Mouse (Mus musculus): ENCODE data around the gene Pnpla5. TPM values are rescaled to one million over a fixed set of nuclear protein-coding genes. Genes with fewer than 3 reads are reported as not detected.

Gene Pnpla5
- polyA plus RNA-seq, 1 experiment from 2014 or later: not detected

- no peak overlapping the region for H3K4me2 ChIP-seq
- WGBS: 79% methylated on average over 5 of the region's 5 CpGs
- no peaks in the 10 kb centered on the region for H3K4me1 ChIP-seq (replicated peaks)
- no peak for ATAC-seq (replicated peaks; ENCODE audit: insufficient number of reproducible peaks, insufficient read depth, low FRiP score, low read depth)
- H3K9ac ChIP-seq: no peak overlapping the region
- H3K27me3 ChIP-seq: no peaks in the 10 kb centered on the region
- H3K27ac ChIP-seq: no peak overlapping the region
- no peaks in the 10 kb centered on the region for H3K36me3 ChIP-seq
- no peak overlapping the region for H3K4me3 ChIP-seq
- H3K9me3 ChIP-seq (replicated peaks): no peaks in the 10 kb centered on the region
These were observed 16.6 kb upstream of the Pnpla5 start for GRCm38 (mm10) chr15:84139592-84140005.

GRCm38 (mm10) chr15:84136473-84137415 lies 13.8 kb upstream of the Pnpla5 start:
- H3K9me3 ChIP-seq (replicated peaks): no peaks in the 10 kb centered on the region
- no peak overlapping the region for H3K27ac ChIP-seq
- ATAC-seq (replicated peaks; ENCODE audit: insufficient number of reproducible peaks, insufficient read depth, low FRiP score, low read depth): no peak
- no peak overlapping the region for H3K9ac ChIP-seq
- H3K4me1 ChIP-seq (replicated peaks): peaks cover 11% of the 10 kb centered on the region
- H3K27me3 ChIP-seq: no peaks in the 10 kb centered on the region
- H3K4me2 ChIP-seq: no peak overlapping the region
- no peaks in the 10 kb centered on the region for H3K36me3 ChIP-seq
- H3K4me3 ChIP-seq: no peak overlapping the region
- WGBS: 39% methylated on average over 12 of the region's 12 CpGs

GRCm38 (mm10) chr15:84135472-84135871 lies 12.5 kb upstream of the Pnpla5 start:
- 86% methylated on average over 5 of the region's 5 CpGs for WGBS
- Histone ChIP-seq H3K4me3 (no peak overlapping the region), H3K4me1 (replicated peaks) (peaks cover 18% of the 10 kb centered on the region), H3K27ac (no peak overlapping the region), H3K9ac (no peak overlapping the region), H3K27me3 (no peaks in the 10 kb centered on the region), H3K4me2 (no peak overlapping the region), H3K9me3 (replicated peaks) (no peaks in the 10 kb centered on the region), H3K36me3 (no peaks in the 10 kb centered on the region)
- ATAC-seq (replicated peaks; ENCODE audit: insufficient number of reproducible peaks, insufficient read depth, low FRiP score, low read depth): no peak

- H3K27ac ChIP-seq: peak overlapping the region; percentile 4; the same call in 1 of the 2 replicates
- no peak overlapping the region for H3K4me2 ChIP-seq
- ATAC-seq (replicated peaks; ENCODE audit: insufficient number of reproducible peaks, insufficient read depth, low FRiP score, low read depth): no peak
- WGBS: 49% methylated on average over 4 of the region's 4 CpGs
- peaks cover 18% of the 10 kb centered on the region for H3K4me1 ChIP-seq (replicated peaks)
- no peak overlapping the region for H3K9ac ChIP-seq
- H3K36me3 ChIP-seq: no peaks in the 10 kb centered on the region
- H3K4me3 ChIP-seq: no peak overlapping the region
- no peaks in the 10 kb centered on the region for H3K27me3 ChIP-seq
- no peaks in the 10 kb centered on the region for H3K9me3 ChIP-seq (replicated peaks)
These were observed 10.5 kb upstream of the Pnpla5 start for GRCm38 (mm10) chr15:84133440-84133839.

GRCm38 (mm10) chr15:84131971-84132370 lies 9.0 kb upstream of the Pnpla5 start:
- Histone ChIP-seq H3K4me1 (replicated peaks) (peaks cover 18% of the 10 kb centered on the region), H3K9me3 (replicated peaks) (no peaks in the 10 kb centered on the region), H3K4me3 (no peak overlapping the region), H3K4me2 (no peak overlapping the region), H3K9ac (no peak overlapping the region), H3K27me3 (0 out of 2 replicates have a peak, but pooled peaks cover 1% of the 10 kb centered on the region), H3K27ac (no peak overlapping the region), H3K36me3 (no peaks in the 10 kb centered on the region)
- ATAC-seq (replicated peaks; ENCODE audit: insufficient number of reproducible peaks, insufficient read depth, low FRiP score, low read depth): no peak
- WGBS: 86% methylated on average over 7 of the region's 7 CpGs

GRCm38 (mm10) chr15:84131096-84131786 lies 8.3 kb upstream of the Pnpla5 start:
- 0 out of 2 replicates have a peak, but pooled peaks cover 3% of the 10 kb centered on the region for H3K27me3 ChIP-seq
- H3K4me2 ChIP-seq: peak overlapping the region; percentile 34
- peaks cover 18% of the 10 kb centered on the region for H3K4me1 ChIP-seq (replicated peaks)
- H3K9me3 ChIP-seq (replicated peaks): no peaks in the 10 kb centered on the region
- no peak overlapping the region; the same call in 1 of the 2 replicates for H3K27ac ChIP-seq
- peak; percentile 27; the same call in 1 of the 2 replicates for ATAC-seq (replicated peaks; ENCODE audit: insufficient number of reproducible peaks, insufficient read depth, low FRiP score, low read depth)
- H3K9ac ChIP-seq: no peak overlapping the region
- 42% methylated on average over 16 of the region's 16 CpGs for WGBS
- H3K4me3 ChIP-seq: peak overlapping the region; percentile 10; the same call in 1 of the 2 replicates
- no peaks in the 10 kb centered on the region for H3K36me3 ChIP-seq

GRCm38 (mm10) chr15:84126871-84127270 lies 3.9 kb upstream of the Pnpla5 start:
- no peak for ATAC-seq (replicated peaks; ENCODE audit: insufficient number of reproducible peaks, insufficient read depth, low FRiP score, low read depth)
- H3K4me3 ChIP-seq: no peak overlapping the region
- no peak overlapping the region for H3K4me2 ChIP-seq
- H3K36me3 ChIP-seq: no peaks in the 10 kb centered on the region
- no peak overlapping the region for H3K9ac ChIP-seq
- no peaks in the 10 kb centered on the region for H3K9me3 ChIP-seq (replicated peaks)
- peaks cover 9% of the 10 kb centered on the region for H3K4me1 ChIP-seq (replicated peaks)
- WGBS: 29% methylated on average over 5 of the region's 5 CpGs
- H3K27ac ChIP-seq: no peak overlapping the region
- peaks cover 13% of the 10 kb centered on the region; the same call in 1 of the 2 replicates for H3K27me3 ChIP-seq

- Histone ChIP-seq H3K4me2 (no peak overlapping the region), H3K9me3 (replicated peaks) (no peaks in the 10 kb centered on the region), H3K9ac (no peak overlapping the region), H3K4me3 (no peak overlapping the region), H3K27ac (no peak overlapping the region), H3K27me3 (peaks cover 13% of the 10 kb centered on the region; the same call in 1 of the 2 replicates), H3K36me3 (no peaks in the 10 kb centered on the region), H3K4me1 (replicated peaks) (peaks cover 4% of the 10 kb centered on the region)
- WGBS: 57% methylated on average over 4 of the region's 4 CpGs
- no peak for ATAC-seq (replicated peaks; ENCODE audit: insufficient number of reproducible peaks, insufficient read depth, low FRiP score, low read depth)
These were observed 3.5 kb upstream of the Pnpla5 start for GRCm38 (mm10) chr15:84126447-84126846.

GRCm38 (mm10) chr15:84124086-84124485 lies 1.1 kb upstream of the Pnpla5 start:
- no peak overlapping the region for H3K4me2 ChIP-seq
- H3K9ac ChIP-seq: no peak overlapping the region
- no peak overlapping the region for H3K4me3 ChIP-seq
- no peak overlapping the region for H3K27ac ChIP-seq
- peaks cover 15% of the 10 kb centered on the region; the same call in 1 of the 2 replicates for H3K27me3 ChIP-seq
- no peaks in the 10 kb centered on the region for H3K36me3 ChIP-seq
- WGBS: 55% methylated on average over 7 of the region's 7 CpGs
- no peak for ATAC-seq (replicated peaks; ENCODE audit: insufficient number of reproducible peaks, insufficient read depth, low FRiP score, low read depth)
- no peaks in the 10 kb centered on the region for H3K9me3 ChIP-seq (replicated peaks)
- no peaks in the 10 kb centered on the region for H3K4me1 ChIP-seq (replicated peaks)

- Histone ChIP-seq H3K27me3 (peaks cover 17% of the 10 kb centered on the region), H3K4me1 (replicated peaks) (no peaks in the 10 kb centered on the region), H3K27ac (no peak overlapping the region), H3K4me3 (no peak overlapping the region), H3K9ac (no peak overlapping the region), H3K4me2 (no peak overlapping the region), H3K36me3 (no peaks in the 10 kb centered on the region), H3K9me3 (replicated peaks) (no peaks in the 10 kb centered on the region)
- ATAC-seq (replicated peaks; ENCODE audit: insufficient number of reproducible peaks, insufficient read depth, low FRiP score, low read depth): no peak
- 62% methylated on average over 7 of the region's 7 CpGs for WGBS
These were observed 1.9 kb downstream of the Pnpla5 start for GRCm38 (mm10) chr15:84121036-84121435.

- H3K4me1 ChIP-seq (replicated peaks): no peaks in the 10 kb centered on the region
- peaks cover 17% of the 10 kb centered on the region for H3K27me3 ChIP-seq
- WGBS: 19% methylated on average over 6 of the region's 6 CpGs
- no peaks in the 10 kb centered on the region for H3K36me3 ChIP-seq
- no peak overlapping the region for H3K4me2 ChIP-seq
- no peak overlapping the region for H3K27ac ChIP-seq
- H3K4me3 ChIP-seq: no peak overlapping the region
- H3K9ac ChIP-seq: no peak overlapping the region
- no peak for ATAC-seq (replicated peaks; ENCODE audit: insufficient number of reproducible peaks, insufficient read depth, low FRiP score, low read depth)
- no peaks in the 10 kb centered on the region for H3K9me3 ChIP-seq (replicated peaks)
These were observed 2.4 kb downstream of the Pnpla5 start for GRCm38 (mm10) chr15:84120612-84121011.

Data from heart, embryonic 15.5 days (tissue).